Mouse (Mus musculus): ENCODE measurements around the gene Rfxank. TPM values are rescaled to one million over a fixed set of nuclear protein-coding genes. Genes with fewer than 3 reads are reported as not detected.

Rfxank gene
- polyA plus RNA-seq, 1 experiment from 2014 or later = 20.2 TPM

GRCm38 (mm10) chr8:70089296-70089960 lies 49.5 kb downstream of the Rfxank start:
- H3K9me3 ChIP-seq = no peaks in the 10 kb centered on the region
- 68% methylated on average over 9 of the region's 9 CpGs for WGBS
- no peaks in the 10 kb centered on the region for H3K36me3 ChIP-seq
- no peak for ATAC-seq (ENCODE audit: insufficient number of reproducible peaks, low FRiP score, low TSS enrichment, low read depth)
- peaks cover 14% of the 10 kb centered on the region for H3K4me1 ChIP-seq
- H3K4me2 ChIP-seq = no peak overlapping the region
- no peak overlapping the region for H3K9ac ChIP-seq
- H3K4me3 ChIP-seq = no peak overlapping the region
- no peak overlapping the region for H3K27ac ChIP-seq
- peaks cover 81% of the 10 kb centered on the region for H3K27me3 ChIP-seq

DNA sequence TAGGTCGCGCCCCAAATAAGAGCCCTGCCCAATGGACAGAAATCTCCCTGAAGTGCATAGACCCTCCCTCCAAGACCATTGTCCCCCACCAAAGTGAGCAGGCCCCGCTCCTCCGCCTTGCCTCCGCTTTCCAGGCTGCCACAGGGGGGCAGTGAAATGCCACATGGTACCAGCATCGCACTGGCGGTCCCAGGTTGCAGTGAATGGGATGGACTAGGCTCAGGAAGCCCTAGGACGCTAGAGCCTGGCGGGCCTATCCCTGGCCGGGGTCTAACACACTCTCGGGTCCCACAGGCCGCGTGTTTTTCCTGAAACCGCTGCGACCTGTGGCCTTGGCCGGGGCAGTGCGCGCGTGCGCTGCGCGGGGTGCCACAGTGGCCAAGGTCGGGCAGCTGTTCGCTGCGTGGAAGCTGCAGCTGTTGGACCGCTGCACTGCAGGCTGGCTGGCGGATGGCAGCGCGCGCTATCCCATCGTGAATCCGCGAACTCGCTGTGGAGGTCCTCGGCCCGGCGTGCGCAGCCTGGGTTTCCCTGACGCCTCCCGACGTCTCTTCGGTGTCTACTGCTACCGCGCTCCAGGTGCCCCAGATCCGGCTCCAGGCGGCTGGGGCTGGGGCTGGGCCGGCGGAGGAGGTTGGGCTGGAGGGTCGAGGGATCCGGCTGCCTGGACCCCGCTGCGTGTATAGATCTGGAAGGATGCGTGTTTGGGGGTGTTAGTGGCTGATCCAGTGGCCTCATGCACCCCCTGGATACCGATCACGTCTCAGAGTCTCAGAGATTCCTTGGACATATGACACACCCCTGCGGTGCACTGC lies 50.9 kb downstream of the Rfxank start:
- Histone ChIP-seq H3K36me3 (no peaks in the 10 kb centered on the region), H3K9ac (no peak overlapping the region), H3K27ac (no peak overlapping the region), H3K4me3 (peak overlapping the region; percentile 39), H3K4me1 (peaks cover 28% of the 10 kb centered on the region), H3K27me3 (peaks cover 90% of the 10 kb centered on the region), H3K9me3 (no peaks in the 10 kb centered on the region), H3K4me2 (peak overlapping the region; percentile 67)
- ATAC-seq (ENCODE audit: insufficient number of reproducible peaks, low FRiP score, low TSS enrichment, low read depth) = 0 out of 2 replicates have a peak, but pooled peaks have one; percentile 31
- WGBS = 3% methylated on average over 56 of the region's 56 CpGs

DNA sequence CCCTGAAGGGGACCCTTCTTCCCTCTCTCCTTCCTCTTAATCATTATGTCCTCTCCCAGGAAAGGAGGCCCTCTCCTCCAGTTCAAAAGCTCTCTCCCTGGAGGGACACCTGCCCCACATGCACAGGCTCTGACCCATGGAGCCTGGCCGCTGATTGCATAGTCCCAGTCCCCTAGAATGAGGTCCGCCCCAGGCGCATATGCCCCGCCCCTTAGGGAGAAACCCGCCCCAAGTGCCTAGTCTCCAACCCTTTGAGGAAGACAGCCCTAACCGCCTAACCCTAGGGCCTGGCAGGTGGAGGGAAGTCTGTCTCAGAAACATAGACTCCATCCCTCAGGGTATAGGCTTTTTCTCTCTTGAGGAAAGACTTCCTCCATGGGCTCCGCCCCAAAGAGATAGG lies 51.7 kb downstream of the Rfxank start:
- no peak for ATAC-seq (ENCODE audit: insufficient number of reproducible peaks, low FRiP score, low TSS enrichment, low read depth)
- Histone ChIP-seq H3K27me3 (peaks cover 98% of the 10 kb centered on the region), H3K9ac (no peak overlapping the region), H3K36me3 (no peaks in the 10 kb centered on the region), H3K4me3 (no peak overlapping the region), H3K27ac (no peak overlapping the region), H3K4me1 (peaks cover 28% of the 10 kb centered on the region), H3K9me3 (no peaks in the 10 kb centered on the region), H3K4me2 (no peak overlapping the region)
- 5% methylated on average over 7 of the region's 7 CpGs for WGBS

- Histone ChIP-seq H3K27ac (no peak overlapping the region), H3K4me2 (no peak overlapping the region), H3K9me3 (no peaks in the 10 kb centered on the region), H3K27me3 (peaks cover 99% of the 10 kb centered on the region), H3K9ac (no peak overlapping the region), H3K4me3 (no peak overlapping the region), H3K4me1 (peaks cover 28% of the 10 kb centered on the region), H3K36me3 (no peaks in the 10 kb centered on the region)
- ATAC-seq (ENCODE audit: insufficient number of reproducible peaks, low FRiP score, low TSS enrichment, low read depth) = no peak
- WGBS = 43% methylated on average over 1 of the region's 1 CpGs
Measured at GRCm38 (mm10) chr8:70086151-70086550, 52.8 kb downstream of the Rfxank start.

GRCm38 (mm10) chr8:70084191-70085065 lies 54.5 kb downstream of the Rfxank start:
- Histone ChIP-seq H3K27ac (no peak overlapping the region), H3K27me3 (peaks cover 81% of the 10 kb centered on the region), H3K9ac (no peak overlapping the region), H3K4me1 (peaks cover 28% of the 10 kb centered on the region), H3K36me3 (0 out of 2 replicates have a peak, but pooled peaks cover 2% of the 10 kb centered on the region), H3K4me2 (peak overlapping the region; percentile 69), H3K4me3 (peak overlapping the region; percentile 40), H3K9me3 (no peaks in the 10 kb centered on the region)
- WGBS = 2% methylated on average over 71 of the region's 71 CpGs
- ATAC-seq (ENCODE audit: insufficient number of reproducible peaks, low FRiP score, low TSS enrichment, low read depth) = no peak

- Histone ChIP-seq H3K4me3 (peak within 1 kb of the TSS; percentile 40), H3K27ac (no peak within 1 kb of the TSS), H3K4me2 (peak within 1 kb of the TSS; percentile 69), H3K36me3 (0 out of 2 replicates have a peak, but pooled peaks cover 2% of the 10 kb centered on the region), H3K9ac (no peak within 1 kb of the TSS), H3K27me3 (peaks cover 70% of the 10 kb centered on the region), H3K9me3 (no peaks in the 10 kb centered on the region), H3K4me1 (peaks cover 26% of the 10 kb centered on the region)
- under 1% methylated on average over 26 of the region's 26 CpGs for WGBS
- ATAC-seq (ENCODE audit: insufficient number of reproducible peaks, low FRiP score, low TSS enrichment, low read depth) = no peak
Measured at GRCm38 (mm10) chr8:70083285-70083684, 55.7 kb downstream of the Rfxank start, which contains the start of gene Hapln4. Gene Hapln4 (plus strand): TSS chr8:70083457.

GRCm38 (mm10) chr8:70081976-70082375 lies 57.0 kb downstream of the Rfxank start:
- ATAC-seq (ENCODE audit: insufficient number of reproducible peaks, low FRiP score, low TSS enrichment, low read depth) = no peak
- Histone ChIP-seq H3K4me3 (no peak overlapping the region), H3K27ac (no peak overlapping the region), H3K4me1 (peaks cover 19% of the 10 kb centered on the region), H3K9me3 (no peaks in the 10 kb centered on the region), H3K9ac (no peak overlapping the region), H3K4me2 (no peak overlapping the region), H3K27me3 (peaks cover 57% of the 10 kb centered on the region), H3K36me3 (0 out of 2 replicates have a peak, but pooled peaks cover 4% of the 10 kb centered on the region)
- WGBS = 84% methylated on average over 2 of the region's 2 CpGs

Small RNA genes within 50 kb of the gene (microRNA-seq; reads per million reads assigned to microRNA genes)
- not detected for gene Mir7066

Other genes with a start within 250 kb of the Rfxank start
- 3.2 and 4.2 TPM in 2 replicates for gene Tssk6, start 237.0 kb downstream of the Rfxank start, polyA plus RNA-seq (2015; fragmentation: Nextera tagmentation; extraction: Ambion mirVana)
- 168 and 176 TPM in 2 replicates for gene Ndufa13, start 236.6 kb downstream of the Rfxank start, polyA plus RNA-seq (2015; fragmentation: Nextera tagmentation; extraction: Ambion mirVana)
- gene Yjefn3, start 236.4 kb downstream of the Rfxank start, polyA plus RNA-seq (2015; fragmentation: Nextera tagmentation; extraction: Ambion mirVana) = 3.7 and 6.4 TPM in 2 replicates
- gene Gatad2a, start 142.8 kb downstream of the Rfxank start, polyA plus RNA-seq (2015; fragmentation: Nextera tagmentation; extraction: Ambion mirVana) = 36.3 and 39.7 TPM in 2 replicates
- 51.4 and 54.2 TPM in 2 replicates for gene Mau2, start 96.4 kb downstream of the Rfxank start, polyA plus RNA-seq (2015; fragmentation: Nextera tagmentation; extraction: Ambion mirVana)
- gene Sugp1, start 96.3 kb downstream of the Rfxank start, polyA plus RNA-seq (2015; fragmentation: Nextera tagmentation; extraction: Ambion mirVana) = 41.9 and 43.7 TPM in 2 replicates
- gene Tm6sf2, start 66.2 kb downstream of the Rfxank start, polyA plus RNA-seq (2015; fragmentation: Nextera tagmentation; extraction: Ambion mirVana) = 0.61 and 0.91 TPM in 2 replicates
- gene Hapln4, start 55.7 kb downstream of the Rfxank start, polyA plus RNA-seq (2015; fragmentation: Nextera tagmentation; extraction: Ambion mirVana) = 0.19 and 0.24 TPM in 2 replicates
- gene Ncan, start 18.3 kb downstream of the Rfxank start, polyA plus RNA-seq (2015; fragmentation: Nextera tagmentation; extraction: Ambion mirVana) = 0.35 and 0.50 TPM in 2 replicates
- 31.2 and 33.3 TPM in 2 replicates for gene Nr2c2ap, start 7.8 kb downstream of the Rfxank start, polyA plus RNA-seq (2015; fragmentation: Nextera tagmentation; extraction: Ambion mirVana)
- gene Borcs8, start 345 bp upstream of the Rfxank start, polyA plus RNA-seq (2015; fragmentation: Nextera tagmentation; extraction: Ambion mirVana) = 54.1 and 55.2 TPM in 2 replicates
- gene Mef2b, start 557 bp upstream of the Rfxank start, polyA plus RNA-seq (2015; fragmentation: Nextera tagmentation; extraction: Ambion mirVana) = 0.19 and 0.48 TPM in 2 replicates
- gene Tmem161a, start 33.2 kb upstream of the Rfxank start, polyA plus RNA-seq (2015; fragmentation: Nextera tagmentation; extraction: Ambion mirVana) = 64.9 and 74.3 TPM in 2 replicates
- gene Slc25a42, start 73.2 kb upstream of the Rfxank start, polyA plus RNA-seq (2015; fragmentation: Nextera tagmentation; extraction: Ambion mirVana) = 5.7 and 5.8 TPM in 2 replicates
- 26.1 and 26.9 TPM in 2 replicates for gene Sugp2, start 95.1 kb upstream of the Rfxank start, polyA plus RNA-seq (2015; fragmentation: Nextera tagmentation; extraction: Ambion mirVana)
- 32.7 and 33.0 TPM in 2 replicates for gene Armc6, start 95.3 kb upstream of the Rfxank start, polyA plus RNA-seq (2015; fragmentation: Nextera tagmentation; extraction: Ambion mirVana)
- gene Homer3, start 143.7 kb upstream of the Rfxank start, polyA plus RNA-seq (2015; fragmentation: Nextera tagmentation; extraction: Ambion mirVana) = 36.0 and 40.7 TPM in 2 replicates
- 52.7 and 53.1 TPM in 2 replicates for gene Ddx49, start 163.3 kb upstream of the Rfxank start, polyA plus RNA-seq (2015; fragmentation: Nextera tagmentation; extraction: Ambion mirVana)
- gene Cope, start 163.4 kb upstream of the Rfxank start, polyA plus RNA-seq (2015; fragmentation: Nextera tagmentation; extraction: Ambion mirVana) = 397 and 441 TPM in 2 replicates
- gene Cers1, start 176.6 kb upstream of the Rfxank start, polyA plus RNA-seq (2015; fragmentation: Nextera tagmentation; extraction: Ambion mirVana) = 8.8 and 9.6 TPM in 2 replicates
- gene Gdf1, start 190.7 kb upstream of the Rfxank start, polyA plus RNA-seq (2015; fragmentation: Nextera tagmentation; extraction: Ambion mirVana) = 2.9 and 4.1 TPM in 2 replicates
- gene Upf1, start 214.1 kb upstream of the Rfxank start, polyA plus RNA-seq (2015; fragmentation: Nextera tagmentation; extraction: Ambion mirVana) = 13.8 and 16.7 TPM in 2 replicates
- gene Comp, start 234.4 kb upstream of the Rfxank start, polyA plus RNA-seq (2015; fragmentation: Nextera tagmentation; extraction: Ambion mirVana) = 101 and 104 TPM in 2 replicates

All from limb, embryonic 15.5 days (tissue).